Mouse (Mus musculus): ENCODE data around the gene Proca1.
"Not testable (repeated sequence)": the region's sequence is repeated elsewhere in the genome, so short reads cannot be mapped to it uniquely, and the experiment has no call there.

Gene Proca1

GRCm38 (mm10) chr11:78182450-78182849 is 10.7 kb upstream of the Proca1 start:
- DNase-seq (ENCODE audit: low spot score), result no peak

GRCm38 (mm10) chr11:78182961-78183844 is 10.0 kb upstream of the Proca1 start, which contains the start of gene Rpl23a:
Gene Rpl23a (minus strand): TSS chr11:78183584.
- DNase-seq (ENCODE audit: low spot score), result peak; percentile 73

GRCm38 (mm10) chr11:78183884-78184514 is 9.2 kb upstream of the Proca1 start:
- no peak for DNase-seq (ENCODE audit: low spot score)

GRCm38 (mm10) chr11:78184702-78185101 is 8.5 kb upstream of the Proca1 start:
- not testable (repeated sequence) for DNase-seq (ENCODE audit: low spot score)

DNA sequence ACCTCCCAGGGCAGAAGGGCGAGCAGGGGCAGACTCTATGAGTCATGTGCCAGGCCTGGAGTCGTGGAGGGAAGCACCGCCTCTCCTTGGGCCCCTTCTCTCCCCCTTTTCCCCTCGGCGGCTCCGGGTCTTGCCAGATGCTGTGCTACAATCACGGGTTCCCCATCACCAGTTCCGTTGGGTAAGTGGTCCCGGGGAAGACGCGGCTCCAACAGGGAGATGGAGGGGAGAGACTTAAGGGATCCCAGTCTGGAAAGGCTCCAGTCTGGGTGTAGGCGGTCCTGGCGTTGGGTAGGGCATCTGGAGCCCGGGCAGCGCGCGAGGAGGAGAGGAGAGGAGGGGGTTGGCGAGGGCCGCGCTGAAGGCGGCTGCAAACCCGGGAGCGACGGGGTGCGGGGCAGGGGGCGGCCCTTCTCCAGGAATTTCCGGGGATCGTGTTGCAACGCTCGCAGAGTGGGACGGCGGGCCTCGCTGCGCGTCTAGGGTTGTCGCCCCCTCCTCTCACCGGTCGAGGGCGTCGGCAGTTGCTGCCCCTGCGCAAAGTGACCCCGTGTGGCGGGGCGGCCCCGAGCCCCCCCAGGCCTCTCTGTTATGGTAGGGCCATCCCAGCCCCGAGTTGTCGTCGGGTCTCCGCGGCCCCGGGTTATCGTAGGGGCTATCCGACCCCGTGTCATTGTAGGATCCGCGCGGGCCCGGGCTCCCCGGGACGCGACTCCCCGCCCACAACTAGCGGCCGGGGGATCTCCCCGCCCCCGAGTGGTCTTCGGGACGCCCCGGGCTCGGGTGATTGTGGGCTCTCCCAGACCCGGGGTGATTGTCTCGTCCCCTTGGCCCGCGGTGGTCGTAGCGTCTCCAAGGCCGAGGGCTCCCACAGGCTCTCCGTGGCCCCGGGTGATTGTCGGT is 4.6 kb upstream of the Proca1 start, which contains the start of gene Rab34:
Gene Rab34 (plus strand): TSS at position 100 of the 903 bp plus-strand sequence.
- no peak for DNase-seq (ENCODE audit: low spot score)

DNA sequence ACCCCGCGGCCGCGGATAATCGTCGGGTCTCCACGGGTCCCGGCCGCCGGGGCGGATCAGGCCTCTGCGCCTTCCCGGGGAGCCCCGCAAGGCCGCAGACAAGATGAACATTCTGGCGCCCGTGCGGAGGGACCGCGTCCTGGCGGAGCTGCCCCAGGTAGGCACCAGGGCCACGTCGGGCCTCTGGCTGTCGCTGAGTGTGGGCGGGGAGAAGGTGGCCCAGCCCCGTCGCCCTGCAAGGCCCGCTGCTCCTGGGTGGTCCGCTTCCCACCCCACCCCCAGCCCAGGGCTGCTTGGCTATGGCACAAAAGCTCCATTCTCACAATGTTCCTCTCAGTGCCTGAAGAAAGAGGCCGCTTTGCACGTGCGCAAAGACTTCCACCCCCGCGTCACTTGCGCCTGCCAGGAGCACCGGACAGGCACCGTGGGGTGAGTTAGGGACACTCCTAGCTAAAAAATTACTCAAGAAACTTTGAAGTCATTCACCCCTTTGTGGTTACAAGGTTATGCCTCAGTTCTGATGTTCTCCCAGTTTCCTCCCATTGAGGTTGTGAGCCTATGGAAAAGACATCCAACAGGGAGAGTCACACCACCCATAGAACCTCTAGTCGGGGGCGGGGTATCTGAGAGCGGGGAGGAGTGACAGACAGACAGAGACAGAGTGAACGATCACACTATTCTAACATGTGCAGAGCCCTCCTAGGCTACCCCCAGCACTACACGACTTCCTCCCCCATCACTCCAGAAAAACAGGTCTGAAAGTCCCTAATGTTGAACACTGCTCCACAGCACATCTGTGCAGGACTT is 3.8 kb upstream of the Proca1 start:
- no peak for DNase-seq (ENCODE audit: low spot score)

- no peak for DNase-seq (ENCODE audit: low spot score)
These were observed 3.2 kb upstream of the Proca1 start for GRCm38 (mm10) chr11:78190041-78190440.

GRCm38 (mm10) chr11:78194411-78195100 is 1.4 kb downstream of the Proca1 start:
- peak; percentile 69 for DNase-seq (ENCODE audit: low spot score)

DNA sequence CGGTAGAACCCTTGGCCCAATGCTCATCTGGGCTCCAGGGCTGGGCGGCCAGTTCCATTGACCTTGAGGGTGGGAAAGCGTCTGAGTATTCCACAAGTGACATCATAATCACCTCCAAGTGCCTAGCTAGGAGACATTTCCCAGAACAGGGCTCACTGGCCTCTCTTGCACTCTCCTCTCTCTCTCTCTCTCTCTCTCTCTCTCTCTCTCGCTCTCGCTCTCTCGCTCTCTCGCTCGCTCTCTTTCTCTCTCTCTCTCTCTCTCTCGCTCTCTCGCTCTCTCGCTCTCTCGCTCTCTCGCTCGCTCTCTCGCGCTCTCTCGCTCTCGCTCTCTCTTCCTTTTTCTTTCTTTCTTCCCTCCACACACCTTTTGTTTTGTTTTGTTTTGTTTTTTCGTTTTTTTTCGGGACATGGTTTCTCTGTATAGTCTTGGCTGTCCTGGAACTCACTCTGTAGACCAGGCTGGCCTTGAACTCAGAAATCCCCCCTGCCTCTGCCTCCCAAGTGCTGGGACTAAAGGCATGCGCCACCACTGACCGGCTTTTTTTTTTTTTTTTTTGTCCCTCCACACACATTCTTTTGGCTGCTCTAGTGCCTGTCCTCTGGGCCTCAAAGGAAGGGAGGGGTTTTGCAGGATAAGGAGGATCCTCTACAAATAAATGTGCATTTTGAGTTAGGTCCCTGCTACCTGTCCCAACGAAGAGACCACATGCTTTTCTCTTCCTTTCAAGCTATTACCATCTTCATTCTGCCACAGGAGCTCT is 2.1 kb downstream of the Proca1 start:
- DNase-seq (ENCODE audit: low spot score), result no peak

GRCm38 (mm10) chr11:78202372-78202771 is 9.2 kb downstream of the Proca1 start:
- no peak for DNase-seq (ENCODE audit: low spot score)

- DNase-seq (ENCODE audit: low spot score), result no peak
These were observed 11.1 kb downstream of the Proca1 start for GRCm38 (mm10) chr11:78204287-78204686.

GRCm38 (mm10) chr11:78205361-78206206 is 12.4 kb downstream of the Proca1 start:
- DNase-seq (ENCODE audit: low spot score), result no peak

GRCm38 (mm10) chr11:78207190-78207589 is 14.0 kb downstream of the Proca1 start:
- no peak for DNase-seq (ENCODE audit: low spot score)

- no peak for DNase-seq (ENCODE audit: low spot score)
These were observed 16.7 kb downstream of the Proca1 start for GRCm38 (mm10) chr11:78209886-78210285.

- no peak for DNase-seq (ENCODE audit: low spot score)
These were observed 17.4 kb downstream of the Proca1 start for GRCm38 (mm10) chr11:78210615-78211014.

DNA sequence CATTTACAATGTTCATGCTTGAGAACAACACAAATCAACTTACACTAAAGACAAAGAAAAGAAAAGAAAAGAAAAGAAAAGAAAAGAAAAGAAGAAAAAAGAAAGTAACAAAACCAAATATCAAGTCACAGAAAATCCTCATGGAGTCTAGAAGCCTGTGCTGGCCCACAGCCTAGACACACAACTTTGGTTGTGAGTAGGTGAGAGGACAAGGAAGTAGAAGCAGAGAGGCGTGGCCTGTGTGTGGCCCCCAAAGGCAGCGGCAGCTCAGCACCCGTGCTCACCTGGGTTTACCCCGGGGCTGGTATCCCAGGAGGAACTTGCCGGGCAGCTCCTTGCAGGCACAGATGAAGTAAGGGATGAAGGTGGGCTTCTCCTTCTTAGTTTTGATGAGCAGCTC is 18.3 kb downstream of the Proca1 start:
- no peak for DNase-seq (ENCODE audit: low spot score)

GRCm38 (mm10) chr11:78213086-78213817 is 20.1 kb downstream of the Proca1 start:
- DNase-seq (ENCODE audit: low spot score), result no peak

DNA sequence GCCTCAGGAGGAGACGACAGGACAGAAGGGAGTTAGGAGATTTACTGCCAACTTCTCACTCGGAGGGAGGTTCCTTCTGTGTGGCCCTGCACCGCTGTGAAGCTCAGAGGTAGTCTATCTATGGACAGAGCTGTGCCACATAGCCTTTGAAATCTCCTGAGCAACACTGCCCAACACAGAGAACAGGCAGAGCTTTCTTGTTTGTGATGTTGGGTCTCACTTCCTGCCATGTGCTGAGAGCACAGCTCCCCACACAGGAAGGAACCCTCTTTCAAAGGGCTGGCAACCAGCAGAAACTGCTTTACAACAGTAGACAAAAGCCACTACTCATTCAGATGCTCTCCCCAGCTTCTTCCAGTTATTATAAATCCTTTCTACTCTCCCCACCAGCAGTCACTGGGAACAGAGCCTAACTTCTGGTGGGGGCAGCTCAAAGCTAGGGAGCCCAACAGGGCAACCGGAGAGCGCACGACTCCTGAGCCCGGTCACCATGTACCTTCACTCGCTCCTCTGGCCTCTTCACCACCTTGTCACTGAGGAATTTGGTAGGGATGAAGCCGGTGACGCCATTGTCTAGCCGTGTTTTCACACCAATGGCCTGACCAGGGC is 22.6 kb downstream of the Proca1 start:
- no peak for DNase-seq (ENCODE audit: low spot score)
